Mouse (Mus musculus): ENCODE measurements around the gene Ncl. TPM values are rescaled to one million over a fixed set of nuclear protein-coding genes. Genes with fewer than 3 reads are reported as not detected.
"Not testable (repeated sequence)": the region's sequence is repeated elsewhere in the genome, so short reads cannot be mapped to it uniquely, and the experiment has no call there.

The Ncl gene
- total RNA-seq, 2 experiments from 2014 or later, result 150 to 156 TPM

DNA sequence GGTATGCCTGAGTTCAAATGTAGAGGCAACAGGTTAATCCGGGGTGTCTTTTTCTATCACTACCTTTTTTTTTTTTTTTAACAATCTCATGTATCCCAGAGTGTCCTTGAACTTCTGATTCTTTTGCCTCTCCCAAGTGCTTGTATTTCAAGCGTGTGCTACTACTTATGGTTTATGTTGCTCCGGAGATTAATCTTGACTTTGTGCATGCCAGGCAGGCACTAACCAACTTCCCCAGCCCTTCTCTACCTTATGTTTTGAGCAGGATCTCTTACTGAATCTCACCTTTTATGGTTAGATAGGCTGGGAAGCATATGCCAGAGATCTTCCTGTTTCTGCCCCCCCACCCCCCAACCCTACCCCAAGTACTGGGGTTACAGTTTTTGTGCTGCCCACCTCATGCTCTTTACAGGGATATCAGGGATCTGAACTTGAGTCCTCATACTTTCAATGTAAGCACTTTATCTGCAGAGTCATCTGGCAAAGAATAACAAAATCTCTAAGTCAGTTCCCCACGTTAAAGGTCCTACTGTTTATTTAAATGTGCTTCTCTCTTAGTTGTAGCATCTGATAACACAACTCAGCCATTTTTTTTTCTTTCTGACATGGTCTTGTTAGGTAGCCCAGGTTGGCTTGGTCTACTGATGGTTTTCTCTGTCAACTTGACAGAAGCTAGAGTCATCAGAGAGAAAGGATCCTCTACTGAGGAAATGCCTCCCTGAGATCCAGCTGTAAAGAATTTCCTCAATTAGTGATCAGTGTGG, 2.8 kb upstream of the Ncl start:
- no peak for ATAC-seq (ENCODE audit: poor library complexity, severe bottlenecking)

DNA sequence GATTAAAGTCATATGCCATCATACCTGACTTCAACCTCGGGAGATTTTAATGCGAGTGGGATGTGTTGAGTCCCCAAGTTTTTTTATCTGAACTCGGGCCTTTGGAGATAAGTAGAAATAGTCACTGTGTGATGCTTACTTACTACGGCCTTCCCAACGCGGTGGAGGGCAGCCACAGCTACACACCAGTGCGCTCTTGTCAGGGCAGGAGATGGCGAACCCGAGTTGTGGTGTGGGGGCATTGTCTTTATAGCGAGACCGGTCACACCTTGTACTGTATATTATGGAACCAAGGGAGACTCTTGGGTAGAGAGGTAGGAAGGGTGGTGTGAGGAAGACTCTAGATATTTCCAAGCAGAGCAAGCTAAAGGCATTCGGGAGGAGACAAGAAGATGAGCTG, 1.2 kb upstream of the Ncl start:
- ATAC-seq (ENCODE audit: poor library complexity, severe bottlenecking), result no peak

DNA sequence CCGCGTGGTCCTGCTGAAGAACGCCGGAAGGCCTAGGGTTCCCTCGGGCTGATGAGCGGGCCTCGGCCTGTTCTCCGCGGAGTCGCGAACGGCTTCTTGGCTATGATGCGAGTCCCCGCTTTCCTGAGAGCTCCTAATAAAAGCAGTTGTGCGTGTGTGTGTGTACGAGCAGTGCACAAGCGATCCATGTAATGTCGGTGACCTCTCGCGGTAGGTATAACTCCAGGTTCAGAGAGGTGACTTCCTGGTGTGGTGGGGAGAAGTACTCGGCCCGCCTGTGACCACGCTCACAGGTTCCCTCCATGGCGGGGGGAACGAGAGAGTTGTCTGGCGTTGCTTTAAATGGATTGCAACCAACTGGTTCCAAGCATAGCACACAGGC, 589 bp upstream of the Ncl start:
- peak; percentile 36 for ATAC-seq (ENCODE audit: poor library complexity, severe bottlenecking)

DNA sequence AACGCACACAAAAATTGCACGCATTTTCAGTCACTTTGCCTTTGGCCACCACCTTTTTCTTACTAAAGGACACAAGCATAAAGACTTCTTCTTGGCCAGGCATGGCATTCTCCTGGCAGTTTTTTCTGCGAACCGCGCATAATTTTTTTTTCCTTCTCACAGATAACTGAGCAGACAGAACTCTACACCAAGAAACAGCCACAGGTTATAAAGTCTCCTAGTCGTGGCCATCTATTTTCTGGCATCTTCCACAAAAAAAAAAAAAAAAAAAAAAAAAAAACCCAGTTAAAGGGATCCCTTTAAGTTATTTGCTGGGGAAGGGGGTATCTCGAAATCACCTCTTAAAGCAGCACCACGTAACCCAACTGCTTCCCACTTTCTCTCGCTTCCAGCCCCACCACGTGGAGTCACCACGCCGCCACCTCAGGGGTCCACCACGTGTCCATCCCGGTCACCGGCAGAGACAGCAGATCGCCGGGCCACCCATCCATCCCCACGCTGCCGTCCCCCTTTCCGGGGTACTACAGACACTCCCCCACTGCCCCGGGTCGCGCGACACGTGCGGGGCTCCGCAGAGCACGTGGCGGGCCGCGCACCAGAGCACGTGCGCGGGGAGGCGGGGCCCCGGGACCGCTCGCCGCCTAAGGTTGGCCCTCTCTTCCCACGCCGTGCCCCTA, 833 bp downstream of the Ncl start:
- ATAC-seq (ENCODE audit: poor library complexity, severe bottlenecking), result no peak; the same call in 1 of the 2 replicates

DNA sequence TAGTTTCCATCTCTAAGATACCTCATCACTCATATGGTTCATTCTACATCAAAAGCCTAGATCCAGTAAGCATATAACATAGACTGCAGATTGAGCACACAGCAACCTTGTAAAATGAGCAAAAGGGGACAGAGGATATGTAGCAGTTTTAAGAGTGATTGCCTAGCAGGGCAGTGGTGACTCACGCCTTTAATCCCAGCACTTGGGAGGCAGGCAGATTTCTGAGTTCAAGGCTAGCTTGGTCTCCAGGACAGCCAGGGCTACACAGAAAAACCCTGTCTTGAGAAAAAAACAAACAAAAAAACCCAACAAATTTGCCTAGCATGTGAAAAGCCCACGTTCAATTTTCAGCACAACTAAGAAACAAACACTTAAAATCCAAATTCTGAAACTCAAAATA, 5.0 kb downstream of the Ncl start:
- no peak for ATAC-seq (ENCODE audit: poor library complexity, severe bottlenecking)

DNA sequence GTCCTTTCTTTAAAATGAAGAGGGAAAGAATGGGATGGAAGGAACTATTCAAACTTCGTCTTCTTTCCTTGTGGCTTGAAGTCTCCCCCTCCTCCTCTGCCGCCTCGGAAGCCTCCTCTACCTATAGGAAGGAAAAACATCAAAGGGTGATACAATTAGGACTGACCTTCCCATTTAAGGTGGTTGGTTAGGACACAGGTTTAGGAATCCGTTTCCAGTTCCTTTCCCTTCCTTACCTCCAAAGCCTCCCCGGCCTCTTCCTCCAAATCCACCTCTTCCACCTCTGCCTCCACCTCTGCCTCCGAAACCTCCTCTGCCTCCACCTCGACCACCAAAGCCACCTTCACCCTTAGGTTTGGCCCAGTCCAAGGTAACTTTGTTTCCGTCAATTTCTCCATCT, 8.6 kb downstream of the Ncl start:
- no peak for ATAC-seq (ENCODE audit: poor library complexity, severe bottlenecking)

DNA sequence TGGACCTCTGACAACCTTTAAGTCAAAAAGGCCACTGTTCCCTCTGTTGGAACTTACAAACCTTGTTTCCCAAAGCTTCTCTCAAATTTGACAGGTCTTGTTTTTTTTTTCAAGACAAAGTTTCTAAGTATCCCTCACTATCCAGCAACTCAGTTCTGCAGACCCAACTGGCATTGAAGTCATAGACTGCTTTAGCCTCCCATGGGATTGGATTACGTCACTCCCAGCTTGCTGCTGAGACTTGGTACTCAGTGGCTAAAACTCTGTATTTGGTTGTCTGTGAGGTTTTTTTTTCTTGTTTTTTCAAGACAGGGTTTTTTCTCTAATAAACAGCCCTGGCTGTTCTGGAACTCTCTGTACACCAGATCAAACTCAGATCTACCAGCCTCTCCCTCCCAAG, 9.5 kb downstream of the Ncl start:
- no peak for ATAC-seq (ENCODE audit: poor library complexity, severe bottlenecking)

DNA sequence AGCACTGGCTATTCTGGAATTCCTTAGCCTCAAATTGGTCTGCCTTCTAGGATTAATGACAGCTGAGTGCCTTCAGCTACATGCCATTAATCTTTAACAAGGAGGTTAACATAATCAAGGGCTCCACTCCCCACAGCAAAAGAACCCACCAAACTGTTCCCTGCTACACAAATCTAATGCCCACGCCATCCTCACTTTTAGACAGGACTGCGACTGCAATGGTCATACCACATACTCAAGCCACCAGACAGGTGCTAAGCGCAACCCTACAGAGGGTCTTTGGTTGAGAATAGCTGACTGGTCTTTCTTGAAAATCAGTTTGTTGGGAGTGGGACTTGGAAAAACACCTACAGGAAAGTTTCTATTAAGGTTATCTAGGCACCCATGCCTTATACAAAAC, 10.0 kb downstream of the Ncl start:
- ATAC-seq (ENCODE audit: poor library complexity, severe bottlenecking), result no peak

DNA sequence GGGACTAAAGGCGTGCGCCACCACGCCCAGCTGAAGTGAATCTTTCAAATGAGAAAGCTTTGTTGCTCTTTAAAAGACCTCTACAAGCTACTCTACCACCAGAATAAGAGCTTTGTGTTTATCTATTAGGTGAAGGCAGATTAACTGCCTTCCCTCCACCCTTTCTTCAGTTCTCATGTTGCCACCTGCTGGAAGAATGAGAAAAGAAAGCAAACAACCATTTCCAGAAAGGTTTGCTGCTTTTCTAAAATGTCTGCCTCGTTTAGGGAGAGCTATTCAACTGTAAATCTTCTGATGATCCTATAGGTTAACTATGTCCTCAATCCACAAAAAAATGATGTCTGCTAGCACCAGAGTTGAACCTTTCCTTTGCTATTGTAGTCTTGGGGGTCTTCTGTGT, 10.4 kb downstream of the Ncl start:
- ATAC-seq (ENCODE audit: poor library complexity, severe bottlenecking), result no peak

DNA sequence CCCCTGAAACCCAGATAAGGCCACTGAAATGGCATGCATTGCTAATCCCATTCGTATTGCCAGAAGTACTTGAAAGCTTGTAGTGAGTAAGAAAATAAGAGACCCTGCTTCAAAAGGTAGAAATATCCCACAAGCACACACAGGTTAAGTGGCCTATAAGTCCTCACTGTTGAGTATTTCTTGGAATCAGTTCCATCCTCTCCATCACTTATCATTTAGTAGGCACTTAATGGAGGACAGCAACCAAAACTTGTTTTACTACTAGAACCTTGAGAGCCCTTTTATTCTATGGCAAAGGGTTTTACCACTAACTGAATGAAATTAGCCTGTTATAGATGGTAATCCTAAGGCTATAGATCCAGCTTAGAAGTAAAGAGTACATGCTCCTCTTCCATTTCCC, 11.1 kb downstream of the Ncl start:
- no peak for ATAC-seq (ENCODE audit: poor library complexity, severe bottlenecking)

DNA sequence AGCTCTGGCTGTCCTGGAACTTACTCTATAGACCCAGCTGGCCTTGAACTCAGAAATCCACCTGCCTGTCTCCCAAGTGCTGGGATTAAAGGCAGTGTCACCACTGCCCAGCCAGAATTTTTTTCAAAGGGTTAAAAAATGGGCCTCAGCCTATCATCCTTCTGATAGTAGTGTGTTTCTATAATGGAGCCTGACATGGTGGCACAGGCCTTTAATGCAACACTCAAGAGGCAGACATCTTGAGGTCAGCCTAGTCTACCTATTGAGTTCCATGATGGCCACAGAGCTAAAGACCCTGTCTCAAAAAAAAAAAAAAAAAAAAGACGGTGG, 11.5 kb downstream of the Ncl start:
- no peak for ATAC-seq (ENCODE audit: poor library complexity, severe bottlenecking)

DNA sequence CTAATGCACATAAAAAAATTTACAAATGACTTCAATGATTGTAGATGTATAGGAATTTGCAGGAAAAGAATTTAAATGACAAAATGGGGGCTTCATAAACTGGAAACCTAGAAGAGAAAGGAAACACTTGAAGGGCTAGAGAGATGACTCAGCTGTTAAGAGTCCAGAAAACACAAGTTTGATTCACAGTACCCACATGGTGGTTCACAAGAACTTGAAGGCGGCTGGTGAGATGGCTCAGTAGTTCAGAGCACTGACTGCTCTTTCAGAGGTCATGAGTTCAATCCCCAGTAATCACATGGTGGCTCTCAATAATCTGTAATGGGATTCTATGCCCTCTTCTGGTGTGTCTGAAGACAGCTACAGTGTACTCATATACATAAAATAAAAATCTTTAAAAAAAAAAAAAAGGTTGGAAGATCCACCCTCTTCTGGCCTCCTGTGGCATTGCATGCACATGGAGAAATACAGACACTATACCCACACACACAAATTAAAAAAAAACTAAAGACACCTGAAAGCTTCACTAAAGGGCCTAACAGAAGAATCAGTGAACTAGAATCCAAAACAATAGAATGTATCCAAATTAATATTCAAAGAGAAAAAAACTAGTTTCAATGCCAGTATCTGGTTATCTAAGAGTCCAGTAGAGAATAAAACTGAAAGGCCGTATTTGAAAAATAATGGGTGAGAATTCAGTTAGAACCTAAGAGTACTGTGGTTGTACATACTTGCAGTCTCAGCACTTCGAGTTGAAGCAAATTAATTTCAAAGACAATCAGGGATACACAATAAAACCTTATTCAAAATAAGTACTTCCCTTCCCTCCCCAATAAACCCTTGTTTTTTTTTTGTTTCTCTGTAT, 12.1 kb downstream of the Ncl start:
- no peak for ATAC-seq (ENCODE audit: poor library complexity, severe bottlenecking)

DNA sequence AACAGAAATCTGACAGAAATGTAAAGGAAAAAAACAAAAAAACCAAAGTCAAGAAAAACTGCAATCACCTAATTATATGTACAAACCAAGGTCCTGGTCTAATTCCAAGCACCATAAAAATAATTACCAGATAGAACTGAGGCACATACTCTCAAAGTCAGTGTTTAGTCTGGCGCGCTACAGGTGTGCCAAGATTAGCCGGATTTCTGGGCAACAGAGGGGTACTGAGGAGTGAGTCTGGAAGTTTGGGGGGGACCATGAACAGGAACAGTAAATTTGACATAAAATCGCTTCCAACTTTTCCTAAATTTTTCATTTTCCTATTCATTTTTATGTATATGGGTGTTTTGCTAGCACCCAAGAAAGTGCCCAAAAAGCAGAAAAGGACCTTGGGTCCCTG, 13.2 kb downstream of the Ncl start:
- no peak for ATAC-seq (ENCODE audit: poor library complexity, severe bottlenecking)

DNA sequence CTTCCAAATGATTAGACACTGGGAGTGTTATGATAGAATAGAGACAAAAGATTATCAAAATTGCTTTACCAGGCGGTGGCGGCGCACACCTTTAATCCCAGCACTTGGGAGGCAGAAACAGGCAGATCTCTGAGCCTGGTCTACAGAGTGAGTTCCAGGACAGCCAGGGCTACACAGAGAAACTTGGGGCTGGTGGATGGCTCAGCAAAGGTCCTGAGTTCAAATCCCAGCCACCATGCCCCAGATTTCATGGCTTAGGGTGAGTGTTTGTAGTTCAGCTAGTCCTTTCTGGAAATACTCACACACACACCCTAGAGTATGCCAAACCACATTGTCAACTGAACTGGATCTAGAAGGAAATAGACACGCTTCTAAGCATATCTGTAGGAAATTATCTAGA, 14.1 kb downstream of the Ncl start:
- no peak for ATAC-seq (ENCODE audit: poor library complexity, severe bottlenecking)

DNA sequence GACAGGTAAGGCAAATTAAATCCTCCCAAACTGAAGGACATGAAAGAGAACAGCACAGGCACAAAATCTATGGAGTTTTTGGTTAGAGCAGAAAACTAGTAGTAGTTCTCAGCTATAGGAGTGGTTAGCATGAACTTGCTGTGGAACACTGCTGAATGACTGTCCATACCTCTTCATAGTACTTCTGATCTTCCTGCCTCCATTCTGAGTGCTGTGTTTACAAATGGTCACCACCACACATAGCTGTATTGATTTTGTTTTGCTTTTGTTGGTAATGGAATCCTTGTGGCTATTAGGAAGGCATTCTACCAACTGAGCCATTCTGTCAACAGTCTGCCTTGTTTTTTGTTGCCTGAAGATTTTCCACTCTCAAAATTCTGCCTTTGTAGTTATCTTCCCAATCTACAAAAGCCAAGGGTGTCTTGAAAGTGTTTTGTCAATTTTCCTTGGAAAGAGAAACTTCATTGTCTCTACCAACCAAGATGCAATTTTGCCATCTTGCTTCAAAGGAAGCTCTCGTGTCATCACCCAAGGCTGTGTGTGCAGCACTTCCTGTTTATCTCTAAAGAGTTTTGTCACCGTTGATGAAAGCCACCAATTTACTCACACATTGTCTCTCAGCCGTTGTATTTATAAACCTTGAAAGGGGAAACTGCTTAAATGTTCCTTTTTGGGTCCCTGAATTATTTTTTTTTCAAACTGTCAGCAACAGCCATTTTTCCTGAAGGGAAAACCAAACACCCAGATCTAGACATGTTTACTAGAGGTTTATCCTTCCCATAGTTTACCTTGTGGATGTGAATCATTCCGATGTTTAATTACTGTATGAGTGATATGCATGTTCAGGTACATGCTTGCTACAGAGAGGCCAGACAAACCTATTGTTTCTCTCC, 15.0 kb downstream of the Ncl start:
- ATAC-seq (ENCODE audit: poor library complexity, severe bottlenecking), result peak; percentile 95

DNA sequence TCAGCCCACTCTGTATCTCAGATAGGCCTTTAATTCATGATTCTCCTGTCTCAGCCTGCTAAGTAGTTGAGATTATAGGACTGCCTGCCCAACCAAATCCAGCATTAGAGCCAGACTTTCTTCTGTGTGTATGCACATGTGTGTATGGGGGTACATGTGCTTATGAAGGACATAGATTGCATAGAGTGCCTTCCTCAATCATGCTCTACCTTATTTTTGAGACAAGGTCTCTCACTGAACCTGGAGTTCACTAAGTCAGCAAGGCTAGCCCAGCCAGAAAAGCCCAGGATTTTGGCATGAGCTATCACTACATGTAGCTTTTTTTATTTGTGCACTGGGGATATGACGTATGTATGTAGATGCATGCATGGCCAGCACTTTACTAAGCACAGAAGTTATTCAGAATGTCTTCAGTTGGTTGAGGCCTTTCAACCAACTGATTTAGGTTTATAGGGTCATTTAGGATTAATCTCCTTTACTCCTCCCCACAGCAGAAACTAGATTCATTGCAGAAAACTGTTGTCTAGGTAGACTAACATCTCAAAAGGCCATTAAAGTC, 16.0 kb downstream of the Ncl start:
- ATAC-seq (ENCODE audit: poor library complexity, severe bottlenecking), result no peak

DNA sequence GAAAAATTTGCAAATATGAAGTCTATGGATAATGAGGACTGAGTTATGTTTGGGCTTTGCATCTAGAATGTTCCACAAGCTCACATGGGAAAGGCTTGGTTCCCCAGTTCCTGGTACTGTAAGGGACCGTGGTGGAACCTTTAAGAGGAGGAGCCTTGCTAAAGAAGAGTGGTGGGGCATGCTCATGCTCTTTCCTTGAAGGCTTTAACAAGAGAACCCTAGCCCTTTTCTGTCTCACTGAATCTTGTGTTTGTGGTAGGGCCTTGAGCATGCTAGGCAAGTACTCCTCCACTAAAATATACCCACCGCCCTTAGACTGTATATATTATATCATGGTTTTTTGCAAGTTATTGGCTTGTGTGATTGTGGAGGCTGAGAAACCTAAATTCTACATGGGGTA, 16.8 kb downstream of the Ncl start:
- ATAC-seq (ENCODE audit: poor library complexity, severe bottlenecking), result no peak

DNA sequence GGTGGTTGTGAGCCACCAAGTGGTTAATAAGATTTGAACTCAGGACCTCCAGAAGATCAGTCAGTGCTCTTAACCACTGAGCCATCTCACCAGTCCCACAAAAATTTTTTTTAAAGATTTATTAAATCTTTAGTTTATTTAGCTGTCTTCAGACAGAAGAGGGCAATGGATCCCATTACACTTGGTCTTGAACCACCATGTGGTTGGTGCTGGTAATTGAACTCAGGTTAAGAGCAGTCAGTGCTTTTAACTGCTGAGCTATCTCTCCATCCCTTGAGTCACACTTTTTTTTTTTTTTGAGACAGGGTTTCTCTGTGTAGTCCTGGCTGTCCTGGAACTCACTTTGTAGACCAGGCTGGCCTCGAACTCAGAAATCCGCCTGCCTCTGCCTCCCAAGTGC, 18.1 kb downstream of the Ncl start:
- not testable (repeated sequence) for ATAC-seq (ENCODE audit: poor library complexity, severe bottlenecking)

DNA sequence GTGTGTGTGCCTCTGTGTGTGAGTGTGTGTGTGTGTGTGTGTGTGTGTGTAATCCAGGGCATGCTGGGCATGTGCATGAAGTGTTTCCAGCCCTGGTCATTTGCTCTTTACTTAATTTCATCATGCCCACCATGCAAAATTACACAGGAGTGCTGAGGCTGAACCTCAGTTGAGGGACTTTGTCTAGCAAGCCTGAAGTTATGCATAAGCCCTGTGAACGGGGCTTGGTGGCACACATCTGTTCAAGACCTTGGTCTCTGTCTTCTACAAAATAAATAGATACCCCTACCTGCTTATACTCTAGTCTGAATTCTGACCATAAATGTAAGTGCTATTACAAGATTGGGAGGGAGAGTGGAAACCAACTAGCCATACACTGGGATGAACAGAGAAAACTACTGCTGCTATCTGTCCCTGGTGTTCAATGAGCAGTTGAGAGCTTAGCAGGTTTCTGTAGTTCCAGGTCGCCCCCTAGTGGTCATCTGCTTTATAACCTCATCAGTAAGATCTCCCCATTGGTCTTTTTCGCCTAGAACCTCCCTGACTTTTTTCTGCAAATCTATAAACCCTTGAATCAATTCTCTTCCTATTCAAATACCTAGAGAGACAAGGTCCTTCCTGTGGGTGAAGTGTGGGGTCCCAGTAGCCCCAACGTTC, 19.9 kb downstream of the Ncl start:
- peak; percentile 86 for ATAC-seq (ENCODE audit: poor library complexity, severe bottlenecking)

DNA sequence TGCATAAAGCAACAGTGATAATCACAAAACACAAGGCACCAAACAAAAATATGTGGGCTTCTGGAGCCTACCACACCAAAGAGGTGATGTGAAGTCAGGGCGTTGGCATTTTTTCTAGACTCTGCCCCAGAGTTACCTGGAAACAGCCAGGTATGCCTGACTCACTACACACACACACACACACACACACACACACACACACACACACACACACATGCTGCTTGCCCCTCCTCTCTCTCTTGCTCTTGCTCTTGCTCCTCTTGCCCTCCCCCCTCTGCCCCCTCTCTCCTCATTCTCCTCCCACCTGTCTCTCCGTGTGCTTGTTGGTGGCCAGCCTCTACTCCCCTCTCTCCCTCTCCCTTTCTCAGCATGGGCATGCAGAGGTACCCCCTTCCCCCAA, 22.9 kb downstream of the Ncl start:
- no peak for ATAC-seq (ENCODE audit: poor library complexity, severe bottlenecking)

Measured in megakaryocyte, adult 5-6 weeks (primary cell).